Mouse (Mus musculus) spleen, adult 2 months (tissue): ENCODE results near the gene Rpl27.

Experiments used
- CTCF ChIP-seq: fragments of 200-500 bp; IDR thresholded peaks from 2 replicates; pipeline ENCODE4 v1.5.1; 2011; ENCODE audit warnings: mild to moderate bottlenecking, inconsistent platforms; ENCODE audit not compliant: insufficient read depth, insufficient read length, insufficient replicate concordance; ENCODE audit errors: extremely low read depth
- POLR2A ChIP-seq: fragments of 200-500 bp; IDR thresholded peaks from 2 replicates; pipeline ENCODE4 v1.6.1; 2011; ENCODE audit warnings: low read depth, low read length, inconsistent platforms

GRCm38 (mm10) chr11:101477194-101477551 lies 35.1 kb downstream of the Rpl27 start:
- no peak for TF ChIP-seq CTCF
- TF ChIP-seq POLR2A = no peak
